In genomic region chr17:73072286-73072685, GRCm38 (mm10) we compare ENCODE assay signal across 7 mouse cellular contexts. TPM values are rescaled to one million over a fixed set of nuclear protein-coding genes. Genes with fewer than 3 reads are reported as not detected.
A peak's percentile ranks its signal among the peaks of the same experiment; 100 is the strongest.
DNase-seq lines count a peak whose midpoint lies in the region; ATAC-seq lines count a peak whose summit lies in the region.

No protein-coding gene starts in this region.

- no peak; the same call in 1 of the 2 replicates for ATAC-seq in embryonic facial prominence, embryonic 14.5 days (ENCODE audit: low read depth)
- no peak for ATAC-seq in megakaryocyte progenitor cell, adult 5-6 weeks (replicated peaks; ENCODE audit: poor library complexity)
- ATAC-seq in erythroid progenitor cell, adult 5-6 weeks (replicated peaks; ENCODE audit: low FRiP score, poor library complexity, severe bottlenecking), result no peak

- H3K36me3 ChIP-seq in embryonic facial prominence, embryonic 14.5 days (ENCODE audit: control insufficient read depth, insufficient read depth, low read length), result no peaks in the 10 kb centered on the region
- no peaks in the 10 kb centered on the region for H3K36me3 ChIP-seq in midbrain, embryonic 10.5 days

- 0 out of 2 replicates have a peak overlapping the region, but pooled peaks have one; percentile 2 for H3K27ac ChIP-seq in embryonic facial prominence, embryonic 14.5 days (replicated peaks; ENCODE audit: low read depth, low read length)
- no peak overlapping the region for H3K27ac ChIP-seq in midbrain, embryonic 10.5 days (replicated peaks)

- no peaks in the 10 kb centered on the region for H3K27me3 ChIP-seq in embryonic facial prominence, embryonic 14.5 days (replicated peaks; ENCODE audit: control insufficient read depth, insufficient read depth, low read length)
- H3K27me3 ChIP-seq in midbrain, embryonic 10.5 days (ENCODE audit: low read depth, poor library complexity, severe bottlenecking), result no peaks in the 10 kb centered on the region

- 29% methylated on average over 8 of the region's 8 CpGs for WGBS in embryonic facial prominence, embryonic 14.5 days
- 63% methylated on average over 8 of the region's 8 CpGs for WGBS in midbrain, embryonic 10.5 days

- no peak overlapping the region for H3K4me3 ChIP-seq in embryonic facial prominence, embryonic 14.5 days (ENCODE audit: low read depth, low read length)
- H3K4me3 ChIP-seq in midbrain, embryonic 10.5 days, result no peak overlapping the region

- peak; percentile 60 for DNase-seq in embryonic facial prominence, embryonic 14.5 days (ENCODE audit: low spot score)
- DNase-seq in heart, adult 18-20 months, result peak; percentile 88 to 93
- peak; percentile 72 for DNase-seq in kidney, adult 9 months
- DNase-seq in lung, postnatal 36 days, result peak; percentile 84
- DNase-seq in midbrain, embryonic 10.5 days (ENCODE audit: low spot score), result no peak

- H3K9me3 ChIP-seq in embryonic facial prominence, embryonic 14.5 days (ENCODE audit: control insufficient read depth, low read length), result no peaks in the 10 kb centered on the region
- H3K9me3 ChIP-seq in midbrain, embryonic 10.5 days (replicated peaks), result no peaks in the 10 kb centered on the region

- H3K4me1 ChIP-seq in embryonic facial prominence, embryonic 14.5 days (ENCODE audit: control insufficient read depth, insufficient read depth, low read length), result peaks cover 11% of the 10 kb centered on the region; the same call in 1 of the 2 replicates
- peaks cover 11% of the 10 kb centered on the region for H3K4me1 ChIP-seq in midbrain, embryonic 10.5 days

- no peak overlapping the region for H3K9ac ChIP-seq in embryonic facial prominence, embryonic 14.5 days (ENCODE audit: low read depth, low read length)

- no peak overlapping the region for H3K4me2 ChIP-seq in embryonic facial prominence, embryonic 14.5 days (ENCODE audit: low read depth, low read length)

RNA-seq across cellular contexts. Expression of gene Lclat1, which starts 35.5 kb away (rescaled TPM):
- 19.1 and 19.9 TPM in 2 replicates for polyA plus RNA-seq in embryonic facial prominence, embryonic 14.5 days (2014; fragmentation: Nextera tagmentation; extraction: Ambion mirVana)
- total RNA-seq in heart, adult 18-20 months (2021), result 10 to 100 TPM; 97.3 to 97.5 TPM
- 9.0 and 9.2 TPM in 2 replicates for polyA plus RNA-seq in midbrain, embryonic 10.5 days (2016; fragmentation: Nextera tagmentation; extraction: Ambion mirVana)
- total RNA-seq in megakaryocyte progenitor cell, adult 5-6 weeks (2015), result 25.8 and 29.4 TPM in 2 replicates
- total RNA-seq in megakaryocyte progenitor cell, adult 5-6 weeks (2017), result 8.8 and 10.0 TPM in 2 replicates
- 1.4 and 4.2 TPM in 2 replicates for total RNA-seq in erythroid progenitor cell, adult 5-6 weeks (2015; ENCODE audit: low replicate concordance)
- total RNA-seq in erythroid progenitor cell, adult 5-6 weeks (2017; ENCODE audit: low replicate concordance), result 2.3 and 4.2 TPM in 2 replicates
